Mouse (Mus musculus): ENCODE measurements around the gene Cerk. TPM values are rescaled to one million over a fixed set of nuclear protein-coding genes. Genes with fewer than 3 reads are reported as not detected.
"Not testable (repeated sequence)": the region's sequence is repeated elsewhere in the genome, so short reads cannot be mapped to it uniquely, and the experiment has no call there.

The Cerk gene
- polyA plus RNA-seq, 1 experiment: 61.7 TPM

DNA sequence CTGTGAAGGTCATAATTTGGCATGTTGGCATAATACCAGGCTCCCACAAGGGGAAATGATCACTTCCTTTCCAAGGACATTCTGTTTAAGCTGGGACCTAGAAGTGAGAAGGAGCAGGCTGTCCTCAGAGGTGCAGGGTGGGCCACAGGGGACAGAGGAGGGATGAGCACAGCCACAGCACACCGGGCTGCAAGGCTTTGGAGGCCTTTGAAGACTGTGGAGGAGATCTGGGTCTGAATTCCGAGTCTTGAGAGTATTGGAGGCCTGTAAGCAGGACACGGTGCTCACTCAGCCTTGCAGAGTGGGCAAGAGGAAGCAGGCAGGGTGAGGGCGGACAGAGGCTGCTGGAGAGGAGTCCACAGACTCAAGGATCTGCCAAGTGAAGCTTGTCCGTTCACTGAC lies 34.3 kb upstream of the Cerk start:
- Histone ChIP-seq H3K27me3 (ENCODE audit: control insufficient read depth, insufficient read depth, low read length) (no peaks in the 10 kb centered on the region), H3K36me3 (ENCODE audit: control insufficient read depth, insufficient read depth, low read length) (no peaks in the 10 kb centered on the region), H3K4me1 (ENCODE audit: control insufficient read depth, insufficient read depth, low read length) (no peaks in the 10 kb centered on the region; the same call in none of the 2 replicates), H3K4me3 (ENCODE audit: control insufficient read depth, low read depth, low read length) (no peak overlapping the region), H3K27ac (ENCODE audit: control insufficient read depth, insufficient read depth, low read depth, low read length) (peak overlapping the region; percentile 59)
- TF ChIP-seq CTCF (IDR thresholded peaks at IDR 0.05; ENCODE audit: control insufficient read depth, insufficient read depth, insufficient replicate concordance, low read depth, low read length) (no peak), POLR2A (IDR thresholded peaks at IDR 0.05; ENCODE audit: control insufficient read depth, low read depth, low read length) (no peak)

DNA sequence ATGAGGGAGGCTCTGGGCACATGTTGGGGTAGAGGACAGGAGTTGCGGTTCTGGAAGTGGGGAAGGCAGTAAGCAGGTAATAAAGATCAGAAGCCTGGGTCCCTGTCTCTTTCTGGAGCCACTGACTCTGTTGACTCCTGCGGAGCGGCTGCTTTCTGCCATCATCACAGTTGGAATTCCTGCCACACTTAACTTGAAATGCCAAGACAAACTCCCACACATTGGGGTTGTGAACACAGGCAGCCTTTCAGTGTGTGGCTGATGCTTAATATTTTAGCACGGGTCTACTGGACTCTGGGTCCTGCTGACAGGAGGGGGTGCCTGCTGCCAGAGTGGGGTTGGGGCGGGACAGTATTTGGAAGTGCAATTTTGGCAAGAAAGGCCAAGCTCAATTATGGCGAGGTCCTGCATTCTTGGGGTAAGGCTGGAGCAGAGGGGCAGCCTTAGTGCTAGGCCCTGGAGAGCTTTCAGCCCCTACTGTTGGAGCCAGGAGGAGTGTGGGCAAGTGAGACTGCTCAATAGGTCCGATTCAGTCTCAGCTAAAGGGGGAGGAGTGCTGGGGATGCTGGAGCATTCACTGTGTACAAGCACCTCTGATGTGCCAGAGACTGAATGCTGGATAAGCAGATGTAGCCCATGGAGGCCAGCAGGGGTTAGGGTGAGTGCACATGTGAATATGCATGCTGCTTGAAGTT lies 33.7 kb upstream of the Cerk start:
- no peak for TF ChIP-seq POLR2A (IDR thresholded peaks at IDR 0.05; ENCODE audit: control insufficient read depth, low read depth, low read length)
- TF ChIP-seq CTCF (IDR thresholded peaks at IDR 0.05; ENCODE audit: control insufficient read depth, insufficient read depth, insufficient replicate concordance, low read depth, low read length): no peak
- Histone ChIP-seq H3K27ac (ENCODE audit: control insufficient read depth, insufficient read depth, low read depth, low read length) (peak overlapping the region; percentile 50), H3K4me1 (ENCODE audit: control insufficient read depth, insufficient read depth, low read length) (peaks cover 3% of the 10 kb centered on the region), H3K27me3 (ENCODE audit: control insufficient read depth, insufficient read depth, low read length) (no peaks in the 10 kb centered on the region), H3K36me3 (ENCODE audit: control insufficient read depth, insufficient read depth, low read length) (no peaks in the 10 kb centered on the region), H3K4me3 (ENCODE audit: control insufficient read depth, low read depth, low read length) (no peak overlapping the region)

DNA sequence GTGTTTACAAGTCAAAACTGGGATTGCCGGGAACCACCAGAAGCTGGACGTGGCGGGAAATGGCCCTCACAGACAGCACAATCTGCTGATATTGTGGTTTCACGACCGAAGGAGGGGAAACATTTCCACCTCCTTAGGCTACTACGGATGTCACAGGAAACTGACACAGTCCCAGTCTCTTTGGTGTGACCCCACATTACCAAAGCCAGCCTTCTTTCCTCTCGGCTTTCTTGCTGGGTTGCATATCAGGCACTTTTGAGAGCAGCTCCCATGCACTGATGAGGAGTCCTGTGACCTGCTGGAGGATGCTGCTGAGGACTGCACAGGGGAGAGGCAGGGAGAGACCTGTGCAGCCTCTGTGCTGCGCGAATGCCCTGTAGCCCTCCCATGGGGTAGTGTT lies 30.7 kb upstream of the Cerk start:
- not testable (repeated sequence) for H3K4me3 ChIP-seq (ENCODE audit: control insufficient read depth, low read depth, low read length); H3K36me3 ChIP-seq (ENCODE audit: control insufficient read depth, insufficient read depth, low read length); H3K4me1 ChIP-seq (ENCODE audit: control insufficient read depth, insufficient read depth, low read length); H3K27me3 ChIP-seq (ENCODE audit: control insufficient read depth, insufficient read depth, low read length); H3K27ac ChIP-seq (ENCODE audit: control insufficient read depth, insufficient read depth, low read depth, low read length)

DNA sequence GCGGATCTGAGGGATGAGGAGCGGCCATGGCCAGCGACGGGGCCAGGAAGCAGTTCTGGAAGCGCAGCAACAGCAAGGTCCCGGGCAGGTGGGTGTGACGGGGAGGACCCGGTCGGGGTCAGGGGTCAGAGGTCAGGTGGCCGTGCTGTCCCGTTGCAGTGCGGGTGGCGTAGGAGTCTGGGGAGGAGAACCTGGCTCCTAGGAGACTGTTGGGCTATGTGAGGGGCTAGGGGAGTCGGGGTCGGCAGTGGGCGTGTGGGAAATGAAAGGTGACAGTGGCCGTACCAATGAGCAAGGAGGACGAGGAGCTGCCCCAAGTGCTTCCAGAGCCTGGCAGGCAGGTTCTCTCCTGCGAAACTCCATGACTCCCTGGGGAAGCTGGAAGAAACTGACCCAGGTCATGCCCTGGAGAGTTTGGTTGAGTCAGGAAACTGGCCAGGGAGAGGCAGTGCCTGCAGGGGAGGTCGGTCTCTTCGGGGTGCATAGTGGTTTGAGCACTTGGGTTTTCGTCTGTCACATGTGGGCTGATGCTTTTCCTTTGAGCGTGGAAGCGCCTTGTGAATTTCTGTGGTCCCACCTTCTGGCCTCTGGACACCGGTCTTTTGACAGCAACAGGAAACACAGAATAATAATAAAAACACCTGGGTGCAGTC lies 28.7 kb upstream of the Cerk start:
- H3K4me1 ChIP-seq (ENCODE audit: control insufficient read depth, insufficient read depth, low read length): peaks cover 5% of the 10 kb centered on the region
- no peaks in the 10 kb centered on the region for H3K36me3 ChIP-seq (ENCODE audit: control insufficient read depth, insufficient read depth, low read length)
- peak overlapping the region; percentile 96 for H3K4me3 ChIP-seq (ENCODE audit: control insufficient read depth, low read depth, low read length)
- H3K27ac ChIP-seq (ENCODE audit: control insufficient read depth, insufficient read depth, low read depth, low read length): no peak overlapping the region; the same call in none of the 2 replicates
- TF ChIP-seq POLR2A (IDR thresholded peaks at IDR 0.05; ENCODE audit: control insufficient read depth, low read depth, low read length) (no peak), CTCF (IDR thresholded peaks at IDR 0.05; ENCODE audit: control insufficient read depth, insufficient read depth, insufficient replicate concordance, low read depth, low read length) (no peak)
- H3K27me3 ChIP-seq (ENCODE audit: control insufficient read depth, insufficient read depth, low read length): no peaks in the 10 kb centered on the region

DNA sequence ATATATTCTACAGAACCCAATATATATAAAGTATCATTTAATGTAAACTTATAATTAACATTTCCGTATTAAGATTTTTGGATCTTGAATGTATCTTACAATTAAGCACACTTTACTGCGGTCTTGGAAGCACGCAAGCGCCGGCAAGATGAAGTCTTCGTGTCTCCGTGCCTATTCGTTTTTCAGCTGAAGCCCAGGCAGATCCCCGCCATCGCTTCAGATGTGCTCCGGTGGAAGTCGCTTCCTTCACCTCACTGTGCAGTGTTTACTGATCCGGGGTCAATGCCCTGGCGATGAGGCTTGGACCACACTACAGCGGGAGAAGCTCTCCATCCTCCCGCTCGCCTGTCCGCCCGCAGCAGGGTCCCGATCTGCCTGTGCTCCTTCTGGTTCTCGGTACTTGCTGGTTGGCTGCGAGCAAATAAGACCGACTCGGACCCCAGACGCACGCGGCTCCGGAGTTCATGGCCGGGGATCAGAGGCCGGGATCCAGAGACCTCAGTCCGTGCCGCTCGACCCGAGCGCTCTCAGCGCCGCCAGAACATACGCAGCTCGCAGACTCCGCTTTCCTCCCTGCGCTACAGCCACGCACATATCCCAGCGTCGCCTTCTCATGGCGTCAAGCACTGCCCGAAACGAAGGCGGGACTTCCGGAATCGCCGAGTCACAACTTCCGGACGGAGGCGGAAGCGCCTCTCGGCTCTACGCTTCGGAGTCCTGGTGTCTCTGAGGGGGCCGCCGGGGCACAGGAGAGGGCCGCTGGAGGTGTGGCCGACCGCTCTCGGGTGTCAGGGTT lies 28.0 kb upstream of the Cerk start, which contains the start of gene Tbc1d22a:
Gene Tbc1d22a, plus strand, starts transcription at position 707 of the 796 bp plus-strand sequence.
- Histone ChIP-seq H3K27me3 (ENCODE audit: control insufficient read depth, insufficient read depth, low read length) (no peaks in the 10 kb centered on the region), H3K4me1 (ENCODE audit: control insufficient read depth, insufficient read depth, low read length) (peaks cover 5% of the 10 kb centered on the region), H3K36me3 (ENCODE audit: control insufficient read depth, insufficient read depth, low read length) (no peaks in the 10 kb centered on the region), H3K27ac (ENCODE audit: control insufficient read depth, insufficient read depth, low read depth, low read length) (peak within 1 kb of the TSS; percentile 55), H3K4me3 (ENCODE audit: control insufficient read depth, low read depth, low read length) (peak within 1 kb of the TSS; percentile 96)
- TF ChIP-seq POLR2A (IDR thresholded peaks at IDR 0.05; ENCODE audit: control insufficient read depth, low read depth, low read length) (peak; percentile 82), CTCF (IDR thresholded peaks at IDR 0.05; ENCODE audit: control insufficient read depth, insufficient read depth, insufficient replicate concordance, low read depth, low read length) (no peak)

DNA sequence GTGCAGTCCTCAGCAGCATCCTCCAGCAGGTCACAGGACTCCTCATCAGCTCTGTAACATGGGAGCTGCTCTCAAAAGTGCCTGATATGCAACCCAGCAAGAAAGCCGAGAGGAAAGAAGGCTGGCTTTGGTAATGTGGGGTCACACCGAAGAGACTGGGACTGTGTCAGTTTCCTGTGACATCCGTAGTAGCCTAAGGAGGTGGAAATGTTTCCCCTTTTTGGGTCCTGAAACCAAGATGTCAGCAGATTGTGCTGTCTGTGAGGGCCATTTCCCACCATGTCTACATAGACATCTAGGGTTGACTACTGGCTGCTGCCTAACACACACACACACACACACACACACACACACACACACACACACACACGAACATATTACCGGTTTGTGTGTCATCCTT lies 26.3 kb upstream of the Cerk start:
- H3K4me1 ChIP-seq (ENCODE audit: control insufficient read depth, insufficient read depth, low read length); H3K36me3 ChIP-seq (ENCODE audit: control insufficient read depth, insufficient read depth, low read length); H3K27me3 ChIP-seq (ENCODE audit: control insufficient read depth, insufficient read depth, low read length); H3K4me3 ChIP-seq (ENCODE audit: control insufficient read depth, low read depth, low read length); H3K27ac ChIP-seq (ENCODE audit: control insufficient read depth, insufficient read depth, low read depth, low read length): not testable (repeated sequence)

DNA sequence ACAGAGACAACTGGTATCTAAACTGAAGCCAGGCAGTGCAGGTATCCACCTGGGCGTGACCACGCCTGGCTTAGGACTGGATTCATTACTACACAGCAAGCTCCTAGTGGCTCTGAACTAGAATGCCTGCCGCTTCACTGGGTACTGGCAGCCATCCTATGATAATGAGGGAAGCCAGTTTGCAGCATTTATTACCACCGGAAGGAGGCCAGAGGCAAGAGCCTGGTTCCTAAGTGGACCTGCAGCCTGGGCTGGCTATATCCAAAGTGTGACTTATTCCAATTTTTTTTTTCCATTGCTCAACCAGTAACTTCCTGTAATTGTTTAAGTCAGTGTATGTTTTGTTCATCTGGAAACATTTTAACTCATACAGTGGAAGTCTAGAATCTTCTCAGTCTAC lies 20.4 kb upstream of the Cerk start:
- Histone ChIP-seq H3K27ac (ENCODE audit: control insufficient read depth, insufficient read depth, low read depth, low read length) (no peak overlapping the region), H3K4me3 (ENCODE audit: control insufficient read depth, low read depth, low read length) (no peak overlapping the region), H3K36me3 (ENCODE audit: control insufficient read depth, insufficient read depth, low read length) (no peaks in the 10 kb centered on the region), H3K27me3 (ENCODE audit: control insufficient read depth, insufficient read depth, low read length) (no peaks in the 10 kb centered on the region), H3K4me1 (ENCODE audit: control insufficient read depth, insufficient read depth, low read length) (peaks cover 10% of the 10 kb centered on the region)
- TF ChIP-seq POLR2A (IDR thresholded peaks at IDR 0.05; ENCODE audit: control insufficient read depth, low read depth, low read length): no peak
